Mouse (Mus musculus): ENCODE measurements around the gene Klrb1f. TPM values are rescaled to one million over a fixed set of nuclear protein-coding genes. Genes with fewer than 3 reads are reported as not detected.
"Not testable (repeated sequence)": the region's sequence is repeated elsewhere in the genome, so short reads cannot be mapped to it uniquely, and the experiment has no call there.

The Klrb1f gene
- polyA plus RNA-seq, 1 experiment from 2014 or later: 0.45 TPM

DNA sequence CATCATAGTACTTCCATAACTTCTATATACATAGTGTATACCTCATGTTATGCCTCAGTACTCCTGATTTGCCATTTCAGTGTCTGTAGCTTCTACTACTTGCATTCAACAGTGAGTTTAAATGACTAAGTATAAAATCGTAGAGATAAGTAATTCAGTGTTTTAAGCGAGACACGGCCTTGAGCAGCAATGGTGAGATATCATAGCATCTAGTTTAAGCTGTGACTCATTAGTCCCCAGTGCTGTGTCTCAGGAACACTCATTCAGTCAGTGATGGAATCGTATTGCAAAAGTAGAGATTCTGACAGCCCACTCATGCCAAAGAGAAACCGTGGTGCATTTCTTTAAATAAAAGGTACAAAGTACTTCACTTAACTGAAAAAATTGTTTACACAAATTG lies 6.0 kb downstream of the Klrb1f start:
- 92% methylated on average over 5 of the region's 5 CpGs for WGBS
- ATAC-seq (ENCODE audit: low FRiP score): no peak
- H3K4me1 ChIP-seq: peaks cover 4% of the 10 kb centered on the region; the same call in 1 of the 2 replicates

DNA sequence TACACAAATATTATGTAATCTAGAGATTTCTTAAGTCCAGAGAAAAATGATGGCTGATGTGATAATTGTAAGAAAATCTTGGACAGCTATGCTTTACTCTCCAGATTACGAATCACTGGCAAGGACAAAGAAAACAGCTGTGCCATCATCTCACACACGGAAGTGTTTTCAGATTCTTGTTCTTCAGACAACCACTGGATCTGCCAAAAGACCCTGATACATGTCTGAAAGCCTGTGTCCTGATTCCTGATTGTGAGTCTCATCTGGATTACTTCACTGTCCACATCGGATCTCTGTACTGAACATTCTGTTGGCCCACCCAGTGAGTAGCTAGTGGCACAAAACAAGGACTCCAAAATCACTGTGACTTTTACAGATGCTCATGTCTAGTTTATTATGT lies 10.5 kb downstream of the Klrb1f start:
- no peak overlapping the region for H3K4me3 ChIP-seq
- H3K27ac ChIP-seq: no peak overlapping the region
- H3K36me3 ChIP-seq: no peaks in the 10 kb centered on the region
- no peak overlapping the region for H3K9ac ChIP-seq
- no peaks in the 10 kb centered on the region for H3K4me1 ChIP-seq
- WGBS: 90% methylated on average over 3 of the region's 3 CpGs
- no peak for ATAC-seq (ENCODE audit: low FRiP score)
- no peak overlapping the region for H3K4me2 ChIP-seq (replicated peaks)
- H3K9me3 ChIP-seq (replicated peaks): no peaks in the 10 kb centered on the region
- H3K27me3 ChIP-seq: no peaks in the 10 kb centered on the region

More for the DNA sequence above, 6.0 kb downstream of the Klrb1f start:
- Histone ChIP-seq H3K9ac (no peak overlapping the region), H3K9me3 (replicated peaks) (no peaks in the 10 kb centered on the region), H3K4me3 (no peak overlapping the region), H3K36me3 (no peaks in the 10 kb centered on the region), H3K27me3 (no peaks in the 10 kb centered on the region), H3K27ac (no peak overlapping the region), H3K4me2 (replicated peaks) (no peak overlapping the region)

DNA sequence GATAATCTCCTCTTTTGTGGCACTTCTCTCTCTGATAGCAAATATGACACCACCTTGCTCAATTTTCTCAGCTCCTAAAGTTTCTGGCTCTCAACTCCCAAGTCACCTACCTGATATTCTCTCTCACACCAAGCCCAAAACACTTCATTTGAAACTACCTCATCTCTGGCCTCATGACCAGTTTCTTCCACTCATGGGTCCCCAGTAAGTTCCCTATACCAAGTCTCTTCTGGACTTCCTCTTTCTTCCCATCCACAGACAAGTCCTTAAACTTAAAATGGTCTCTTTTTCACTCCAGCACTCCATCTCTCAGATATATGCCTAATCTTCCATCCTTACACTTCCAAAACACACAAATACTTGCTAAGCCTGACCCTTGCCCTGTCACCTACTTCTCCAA lies 12.3 kb downstream of the Klrb1f start:
- no peak for ATAC-seq (ENCODE audit: low FRiP score)
- no peak overlapping the region for H3K27ac ChIP-seq
- H3K4me1 ChIP-seq: no peaks in the 10 kb centered on the region
- no peaks in the 10 kb centered on the region for H3K27me3 ChIP-seq
- H3K9me3 ChIP-seq (replicated peaks): no peaks in the 10 kb centered on the region
- H3K36me3 ChIP-seq: no peaks in the 10 kb centered on the region
- no peak overlapping the region for H3K4me3 ChIP-seq
- H3K9ac ChIP-seq: no peak overlapping the region
- H3K4me2 ChIP-seq (replicated peaks): no peak overlapping the region

- H3K27me3 ChIP-seq: no peaks in the 10 kb centered on the region
- H3K27ac ChIP-seq: no peak overlapping the region
- no peak overlapping the region for H3K9ac ChIP-seq
- no peak overlapping the region for H3K4me2 ChIP-seq (replicated peaks)
- H3K4me3 ChIP-seq: no peak overlapping the region
- no peaks in the 10 kb centered on the region for H3K36me3 ChIP-seq
- 71% methylated on average over 3 of the region's 3 CpGs for WGBS
- no peaks in the 10 kb centered on the region for H3K4me1 ChIP-seq
- H3K9me3 ChIP-seq (replicated peaks): no peaks in the 10 kb centered on the region
- no peak for ATAC-seq (ENCODE audit: low FRiP score)
Measured at GRCm38 (mm10) chr6:129065407-129065806, 19.7 kb downstream of the Klrb1f start.

GRCm38 (mm10) chr6:129065857-129066256 lies 20.2 kb downstream of the Klrb1f start:
- ATAC-seq (ENCODE audit: low FRiP score): no peak
- Histone ChIP-seq H3K4me3 (no peak overlapping the region), H3K9ac (no peak overlapping the region), H3K4me2 (replicated peaks) (no peak overlapping the region), H3K27me3 (no peaks in the 10 kb centered on the region), H3K4me1 (no peaks in the 10 kb centered on the region), H3K27ac (no peak overlapping the region), H3K9me3 (replicated peaks) (no peaks in the 10 kb centered on the region), H3K36me3 (no peaks in the 10 kb centered on the region)
- 90% methylated on average over 3 of the region's 3 CpGs for WGBS

DNA sequence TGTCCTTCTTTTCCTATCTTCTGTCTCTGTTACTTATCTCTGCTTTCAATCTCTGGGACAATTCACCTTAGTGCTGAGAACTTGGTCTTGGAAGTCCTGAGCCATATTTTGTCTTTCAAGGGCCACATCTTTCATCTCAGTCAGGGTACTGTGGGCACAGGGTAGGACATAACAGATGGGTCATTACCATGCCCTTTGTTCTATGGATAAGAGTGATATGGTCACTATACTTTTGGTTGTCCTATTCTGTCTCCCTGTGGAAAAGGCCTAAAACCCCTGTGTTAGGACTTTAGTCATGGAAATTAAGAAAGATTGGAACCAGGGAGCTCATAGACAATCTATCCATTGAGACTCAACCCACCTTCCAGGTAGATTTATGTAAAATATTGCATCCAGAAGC lies 20.8 kb downstream of the Klrb1f start:
- Histone ChIP-seq H3K27me3 (no peaks in the 10 kb centered on the region), H3K27ac (no peak overlapping the region), H3K4me1 (no peaks in the 10 kb centered on the region), H3K36me3 (no peaks in the 10 kb centered on the region), H3K4me3 (no peak overlapping the region), H3K4me2 (replicated peaks) (no peak overlapping the region), H3K9ac (no peak overlapping the region), H3K9me3 (replicated peaks) (no peaks in the 10 kb centered on the region)
- ATAC-seq (ENCODE audit: low FRiP score): no peak

DNA sequence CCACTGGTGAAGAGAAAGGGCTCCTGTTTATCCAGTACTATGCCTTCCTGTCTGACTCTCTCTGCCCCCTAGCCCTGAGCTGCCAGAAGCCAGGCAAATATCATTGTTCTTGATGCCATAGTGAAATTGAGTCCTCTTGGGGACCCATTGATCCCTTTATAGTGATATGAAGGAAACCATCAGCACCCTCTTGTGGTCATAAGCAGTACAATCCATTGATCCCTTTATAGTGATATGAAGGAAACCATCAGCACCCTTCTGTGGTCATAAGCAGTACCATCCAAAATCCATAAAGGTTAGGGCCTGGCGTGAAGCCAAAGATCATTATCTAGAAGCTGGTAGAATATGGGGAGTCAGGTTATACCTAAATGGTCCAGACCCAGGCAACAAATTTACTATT lies 21.3 kb downstream of the Klrb1f start:
- Histone ChIP-seq H3K36me3 (no peaks in the 10 kb centered on the region), H3K9me3 (replicated peaks) (no peaks in the 10 kb centered on the region), H3K27me3 (no peaks in the 10 kb centered on the region), H3K9ac (no peak overlapping the region), H3K4me2 (replicated peaks) (no peak overlapping the region), H3K4me3 (no peak overlapping the region), H3K4me1 (no peaks in the 10 kb centered on the region), H3K27ac (no peak overlapping the region)
- 77% methylated on average over 1 of the region's 1 CpGs for WGBS
- peak; percentile 72; the same call in 1 of the 2 replicates for ATAC-seq (ENCODE audit: low FRiP score)

GRCm38 (mm10) chr6:129085098-129085497 lies 39.4 kb downstream of the Klrb1f start:
- Histone ChIP-seq H3K4me3 (no peak overlapping the region), H3K27me3 (no peaks in the 10 kb centered on the region), H3K4me2 (replicated peaks) (no peak overlapping the region), H3K27ac (no peak overlapping the region), H3K36me3 (no peaks in the 10 kb centered on the region), H3K9me3 (replicated peaks) (no peaks in the 10 kb centered on the region), H3K4me1 (no peaks in the 10 kb centered on the region), H3K9ac (no peak overlapping the region)
- no peak for ATAC-seq (ENCODE audit: low FRiP score)
- 65% methylated on average over 6 of the region's 6 CpGs for WGBS

GRCm38 (mm10) chr6:129086031-129086430 lies 40.3 kb downstream of the Klrb1f start:
- WGBS: 84% methylated on average over 2 of the region's 2 CpGs
- H3K27ac ChIP-seq; ATAC-seq (ENCODE audit: low FRiP score); H3K36me3 ChIP-seq; H3K4me3 ChIP-seq; H3K27me3 ChIP-seq; H3K9me3 ChIP-seq (replicated peaks); H3K4me1 ChIP-seq; H3K4me2 ChIP-seq (replicated peaks); H3K9ac ChIP-seq: not testable (repeated sequence)

GRCm38 (mm10) chr6:129088161-129088560 lies 42.5 kb downstream of the Klrb1f start:
- no peaks in the 10 kb centered on the region for H3K27me3 ChIP-seq
- no peaks in the 10 kb centered on the region for H3K4me1 ChIP-seq
- no peak overlapping the region for H3K9ac ChIP-seq
- H3K9me3 ChIP-seq (replicated peaks): no peaks in the 10 kb centered on the region
- H3K4me2 ChIP-seq (replicated peaks): no peak overlapping the region
- WGBS: 94% methylated on average over 1 of the region's 1 CpGs
- H3K36me3 ChIP-seq: no peaks in the 10 kb centered on the region
- H3K4me3 ChIP-seq: no peak overlapping the region
- H3K27ac ChIP-seq: no peak overlapping the region
- no peak for ATAC-seq (ENCODE audit: low FRiP score)

- not testable (repeated sequence) for H3K27ac ChIP-seq; H3K9ac ChIP-seq; H3K27me3 ChIP-seq; H3K36me3 ChIP-seq; H3K4me3 ChIP-seq; ATAC-seq (ENCODE audit: low FRiP score); H3K4me1 ChIP-seq; H3K4me2 ChIP-seq (replicated peaks); H3K9me3 ChIP-seq (replicated peaks)
- WGBS: 93% methylated on average over 8 of the region's 8 CpGs
Measured at GRCm38 (mm10) chr6:129088596-129088995, 42.9 kb downstream of the Klrb1f start.

GRCm38 (mm10) chr6:129095166-129095565 lies 49.5 kb downstream of the Klrb1f start:
- Histone ChIP-seq H3K4me3 (no peak overlapping the region), H3K4me1 (no peaks in the 10 kb centered on the region), H3K27me3 (no peaks in the 10 kb centered on the region), H3K4me2 (replicated peaks) (no peak overlapping the region), H3K9me3 (replicated peaks) (no peaks in the 10 kb centered on the region), H3K27ac (no peak overlapping the region), H3K9ac (no peak overlapping the region), H3K36me3 (no peaks in the 10 kb centered on the region)
- ATAC-seq (ENCODE audit: low FRiP score): no peak

- no peak for ATAC-seq (ENCODE audit: low FRiP score)
- Histone ChIP-seq H3K9ac (no peak overlapping the region), H3K27me3 (no peaks in the 10 kb centered on the region), H3K4me2 (replicated peaks) (no peak overlapping the region), H3K4me3 (no peak overlapping the region), H3K27ac (no peak overlapping the region), H3K9me3 (replicated peaks) (no peaks in the 10 kb centered on the region), H3K36me3 (no peaks in the 10 kb centered on the region), H3K4me1 (no peaks in the 10 kb centered on the region)
- 56% methylated on average over 1 of the region's 1 CpGs for WGBS
Measured at GRCm38 (mm10) chr6:129097929-129098328, 52.2 kb downstream of the Klrb1f start.

- 73% methylated on average over 1 of the region's 1 CpGs for WGBS
- ATAC-seq (ENCODE audit: low FRiP score); H3K36me3 ChIP-seq; H3K27me3 ChIP-seq; H3K4me1 ChIP-seq; H3K27ac ChIP-seq; H3K4me3 ChIP-seq; H3K9ac ChIP-seq; H3K9me3 ChIP-seq (replicated peaks); H3K4me2 ChIP-seq (replicated peaks): not testable (repeated sequence)
Measured at GRCm38 (mm10) chr6:129100794-129101193, 55.1 kb downstream of the Klrb1f start, which contains the start of gene Clec2e. TSS of gene Clec2e (minus strand) at chr6:129100913.

Data from hindbrain, embryonic 12.5 days (tissue).